Mouse (Mus musculus): ENCODE measurements at regions not wholly inside any gene's neighbourhood (a gene's known extent, or its start where the extent isn't known, plus 50 kb on each side); places are given as distances from the start of the nearest gene placed in this dataset.
"Not testable (repeated sequence)": the region's sequence is repeated elsewhere in the genome, so short reads cannot be mapped to it uniquely, and the experiment has no call there.

GRCm38 (mm10) chr1:81738384-81738783 is 494.5 kb upstream of the Gm9747 start:
- TF ChIP-seq CTCF (IDR thresholded peaks at IDR 0.05; ENCODE audit: low read depth, low read length), result no peak
- TF ChIP-seq EP300 (IDR thresholded peaks at IDR 0.05; ENCODE audit: insufficient read depth, low read depth, low read length), result no peak
- TF ChIP-seq POLR2A (IDR thresholded peaks at IDR 0.05; ENCODE audit: insufficient read depth, low read length), result no peak
- H3K27me3 ChIP-seq (ENCODE audit: control insufficient read depth, insufficient read depth, low read length, poor library complexity, severe bottlenecking), result no peaks in the 10 kb centered on the region
- H3K36me3 ChIP-seq (ENCODE audit: control insufficient read depth, insufficient read depth, low read length, poor library complexity, severe bottlenecking), result no peaks in the 10 kb centered on the region
- no peaks in the 10 kb centered on the region for H3K4me1 ChIP-seq (ENCODE audit: control insufficient read depth, insufficient read depth, low read length)
- H3K9ac ChIP-seq (ENCODE audit: low read depth, poor library complexity, severe bottlenecking), result no peak overlapping the region
- no peak overlapping the region for H3K4me3 ChIP-seq (ENCODE audit: low read depth, low read length)
- no peaks in the 10 kb centered on the region for H3K9me3 ChIP-seq (replicated peaks; ENCODE audit: control insufficient read depth, insufficient read depth, low read length, poor library complexity, severe bottlenecking)
- H3K27ac ChIP-seq (ENCODE audit: insufficient read depth, low read length), result no peak overlapping the region

DNA sequence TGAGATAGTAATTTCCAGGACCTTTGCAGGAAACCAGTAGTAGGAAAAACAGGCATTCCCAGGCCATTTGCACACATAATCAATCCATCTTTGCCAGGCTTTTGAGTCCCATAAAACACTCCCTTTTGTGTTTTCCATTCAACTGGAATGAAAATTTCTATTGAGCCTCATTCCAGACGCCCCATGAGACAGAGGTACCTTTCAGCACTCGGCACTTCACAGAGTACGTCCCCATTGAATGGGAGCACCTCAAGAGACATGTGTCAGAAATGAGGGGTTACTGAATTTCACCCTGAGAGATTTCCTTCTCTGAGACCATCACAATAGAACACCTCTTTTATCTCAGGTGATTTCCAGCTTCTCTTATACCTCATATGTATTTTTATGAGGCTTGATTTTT is 493.5 kb upstream of the Gm9747 start:
- Histone ChIP-seq H3K9me3 (replicated peaks; ENCODE audit: control insufficient read depth, insufficient read depth, low read length, poor library complexity, severe bottlenecking) (no peaks in the 10 kb centered on the region), H3K27me3 (ENCODE audit: control insufficient read depth, insufficient read depth, low read length, poor library complexity, severe bottlenecking) (no peaks in the 10 kb centered on the region), H3K27ac (ENCODE audit: insufficient read depth, low read length) (no peak overlapping the region), H3K4me3 (ENCODE audit: low read depth, low read length) (no peak overlapping the region), H3K9ac (ENCODE audit: low read depth, poor library complexity, severe bottlenecking) (no peak overlapping the region), H3K36me3 (ENCODE audit: control insufficient read depth, insufficient read depth, low read length, poor library complexity, severe bottlenecking) (no peaks in the 10 kb centered on the region), H3K4me1 (ENCODE audit: control insufficient read depth, insufficient read depth, low read length) (no peaks in the 10 kb centered on the region)
- TF ChIP-seq CTCF (IDR thresholded peaks at IDR 0.05; ENCODE audit: low read depth, low read length) (no peak), EP300 (IDR thresholded peaks at IDR 0.05; ENCODE audit: insufficient read depth, low read depth, low read length) (no peak), POLR2A (IDR thresholded peaks at IDR 0.05; ENCODE audit: insufficient read depth, low read length) (no peak)

DNA sequence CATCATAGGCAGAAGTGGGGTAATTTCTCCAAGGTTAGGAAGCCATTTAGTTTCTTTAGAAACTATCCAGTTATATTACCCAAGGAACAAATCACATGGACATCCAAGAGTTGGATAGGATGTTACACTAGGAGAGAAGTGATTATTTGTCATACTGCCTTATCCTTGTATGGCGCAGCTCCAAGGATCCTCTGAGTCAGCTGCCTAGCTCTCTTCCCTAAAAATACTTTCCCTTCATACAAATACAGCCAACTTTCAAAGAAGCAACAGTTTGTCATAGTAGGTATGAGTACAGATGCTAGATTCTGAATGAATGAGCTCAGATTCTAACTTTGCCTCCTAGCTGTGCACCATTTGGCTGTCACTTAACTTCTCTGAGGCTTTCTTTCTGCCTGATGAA is 492.9 kb upstream of the Gm9747 start:
- H3K4me3 ChIP-seq (ENCODE audit: low read depth, low read length), result no peak overlapping the region
- no peak overlapping the region for H3K27ac ChIP-seq (ENCODE audit: insufficient read depth, low read length)
- H3K27me3 ChIP-seq (ENCODE audit: control insufficient read depth, insufficient read depth, low read length, poor library complexity, severe bottlenecking), result no peaks in the 10 kb centered on the region
- no peaks in the 10 kb centered on the region for H3K4me1 ChIP-seq (ENCODE audit: control insufficient read depth, insufficient read depth, low read length)
- H3K36me3 ChIP-seq (ENCODE audit: control insufficient read depth, insufficient read depth, low read length, poor library complexity, severe bottlenecking), result no peaks in the 10 kb centered on the region
- H3K9me3 ChIP-seq (replicated peaks; ENCODE audit: control insufficient read depth, insufficient read depth, low read length, poor library complexity, severe bottlenecking), result no peaks in the 10 kb centered on the region
- TF ChIP-seq POLR2A (IDR thresholded peaks at IDR 0.05; ENCODE audit: insufficient read depth, low read length), result no peak
- TF ChIP-seq CTCF (IDR thresholded peaks at IDR 0.05; ENCODE audit: low read depth, low read length), result no peak
- no peak for TF ChIP-seq EP300 (IDR thresholded peaks at IDR 0.05; ENCODE audit: insufficient read depth, low read depth, low read length)
- no peak overlapping the region for H3K9ac ChIP-seq (ENCODE audit: low read depth, poor library complexity, severe bottlenecking)

- not testable (repeated sequence) for H3K27ac ChIP-seq (ENCODE audit: insufficient read depth, low read length); H3K4me3 ChIP-seq (ENCODE audit: low read depth, low read length)
These were observed 491.0 kb upstream of the Gm9747 start for GRCm38 (mm10) chr1:81741882-81742281.

DNA sequence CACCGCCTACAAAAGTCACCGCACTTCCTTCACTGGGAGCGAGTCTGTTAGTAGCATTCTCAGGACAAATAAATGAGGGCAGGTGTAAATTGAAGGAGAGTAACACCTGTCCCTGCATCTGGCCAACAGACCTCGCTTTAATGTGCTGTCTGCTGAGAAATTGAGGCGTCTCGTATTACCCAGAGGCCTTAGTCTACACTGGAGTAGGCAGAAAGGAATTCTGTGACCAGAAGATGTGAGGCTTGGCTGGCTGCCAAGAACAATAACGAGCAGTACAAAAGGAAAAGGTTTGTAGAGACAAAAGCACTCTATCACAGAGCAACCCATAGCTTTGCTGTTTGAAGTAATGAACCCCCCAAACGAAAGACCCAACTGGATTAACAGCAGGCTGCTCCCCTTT is 488.4 kb upstream of the Gm9747 start:
- no peak overlapping the region for H3K9ac ChIP-seq (ENCODE audit: low read depth, poor library complexity, severe bottlenecking)
- TF ChIP-seq POLR2A (IDR thresholded peaks at IDR 0.05; ENCODE audit: insufficient read depth, low read length) (no peak), EP300 (IDR thresholded peaks at IDR 0.05; ENCODE audit: insufficient read depth, low read depth, low read length) (no peak), CTCF (IDR thresholded peaks at IDR 0.05; ENCODE audit: low read depth, low read length) (no peak)
- H3K4me1 ChIP-seq (ENCODE audit: control insufficient read depth, insufficient read depth, low read length), result no peaks in the 10 kb centered on the region
- no peak overlapping the region for H3K4me3 ChIP-seq (ENCODE audit: low read depth, low read length)
- no peaks in the 10 kb centered on the region for H3K36me3 ChIP-seq (ENCODE audit: control insufficient read depth, insufficient read depth, low read length, poor library complexity, severe bottlenecking)
- no peak overlapping the region for H3K27ac ChIP-seq (ENCODE audit: insufficient read depth, low read length)
- no peaks in the 10 kb centered on the region for H3K9me3 ChIP-seq (replicated peaks; ENCODE audit: control insufficient read depth, insufficient read depth, low read length, poor library complexity, severe bottlenecking)
- H3K27me3 ChIP-seq (ENCODE audit: control insufficient read depth, insufficient read depth, low read length, poor library complexity, severe bottlenecking), result no peaks in the 10 kb centered on the region

More at GRCm38 (mm10) chr1:81741882-81742281, 491.0 kb upstream of the Gm9747 start:
- not testable (repeated sequence) for H3K36me3 ChIP-seq (ENCODE audit: control insufficient read depth, insufficient read depth, low read length, poor library complexity, severe bottlenecking); H3K4me1 ChIP-seq (ENCODE audit: control insufficient read depth, insufficient read depth, low read length); H3K9ac ChIP-seq (ENCODE audit: low read depth, poor library complexity, severe bottlenecking); H3K27me3 ChIP-seq (ENCODE audit: control insufficient read depth, insufficient read depth, low read length, poor library complexity, severe bottlenecking); H3K9me3 ChIP-seq (replicated peaks; ENCODE audit: control insufficient read depth, insufficient read depth, low read length, poor library complexity, severe bottlenecking)

- no peaks in the 10 kb centered on the region for H3K9me3 ChIP-seq (replicated peaks; ENCODE audit: control insufficient read depth, insufficient read depth, low read length, poor library complexity, severe bottlenecking)
- H3K27me3 ChIP-seq (ENCODE audit: control insufficient read depth, insufficient read depth, low read length, poor library complexity, severe bottlenecking), result no peaks in the 10 kb centered on the region
- no peaks in the 10 kb centered on the region for H3K4me1 ChIP-seq (ENCODE audit: control insufficient read depth, insufficient read depth, low read length)
- H3K27ac ChIP-seq (ENCODE audit: insufficient read depth, low read length), result no peak overlapping the region
- H3K4me3 ChIP-seq (ENCODE audit: low read depth, low read length), result no peak overlapping the region
- no peaks in the 10 kb centered on the region for H3K36me3 ChIP-seq (ENCODE audit: control insufficient read depth, insufficient read depth, low read length, poor library complexity, severe bottlenecking)
- TF ChIP-seq EP300 (IDR thresholded peaks at IDR 0.05; ENCODE audit: insufficient read depth, low read depth, low read length) (no peak), CTCF (IDR thresholded peaks at IDR 0.05; ENCODE audit: low read depth, low read length) (no peak), POLR2A (IDR thresholded peaks at IDR 0.05; ENCODE audit: insufficient read depth, low read length) (no peak)
- H3K9ac ChIP-seq (ENCODE audit: low read depth, poor library complexity, severe bottlenecking), result no peak overlapping the region
These were observed 487.6 kb upstream of the Gm9747 start for GRCm38 (mm10) chr1:81745024-81745960.

Data from ES-Bruce4 (cell line).